Mouse (Mus musculus): ENCODE measurements around the gene Fdx1.

Gene Fdx1

GRCm38 (mm10) chr9:51961190-51961909 lies 2.0 kb downstream of the Fdx1 start:
- peak; percentile 67 for DNase-seq (ENCODE audit: low read depth, low spot score)

DNA sequence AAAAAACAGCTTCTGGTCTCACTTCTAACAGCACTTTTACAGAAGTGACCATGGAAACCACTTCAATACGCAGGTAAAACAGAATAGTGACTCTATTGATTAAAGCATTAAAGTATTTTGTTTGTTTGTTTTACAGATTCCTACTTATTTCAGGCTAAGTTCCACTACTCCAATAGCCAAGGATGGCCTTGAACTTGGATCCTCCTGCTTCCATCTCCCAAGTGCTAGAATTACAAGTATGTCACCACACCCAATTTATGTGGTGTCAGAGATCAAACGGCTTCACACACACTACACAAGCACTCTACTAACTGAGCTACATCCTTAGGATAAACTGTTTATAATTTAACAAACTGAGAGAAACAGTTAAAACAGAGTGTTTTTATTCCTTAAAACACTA lies 3.0 kb downstream of the Fdx1 start:
- no peak for DNase-seq (ENCODE audit: low read depth, low spot score)

- DNase-seq (ENCODE audit: low read depth, low spot score): peak; percentile 35
These were observed 4.4 kb downstream of the Fdx1 start for GRCm38 (mm10) chr9:51958981-51959380.

GRCm38 (mm10) chr9:51957025-51957424 lies 6.3 kb downstream of the Fdx1 start:
- no peak for DNase-seq (ENCODE audit: low read depth, low spot score)

DNA sequence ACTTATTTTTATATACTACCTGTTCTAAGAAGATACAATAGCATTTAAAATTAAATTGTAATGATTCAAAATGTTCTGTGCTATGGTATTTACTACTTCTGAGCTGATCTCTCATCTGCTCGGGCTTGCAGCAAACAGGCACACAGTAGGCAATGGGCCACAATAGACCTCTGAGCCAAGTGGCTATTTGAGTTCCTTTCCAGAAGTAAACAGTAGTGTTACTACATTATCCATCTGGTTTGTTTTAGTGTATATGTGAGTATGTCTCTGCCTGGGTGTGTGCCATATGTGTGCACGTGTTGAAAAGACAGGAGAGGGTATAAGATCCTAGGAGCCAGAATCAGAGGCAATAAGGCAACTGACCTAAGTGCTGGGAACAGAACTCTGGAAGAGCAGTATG lies 6.9 kb downstream of the Fdx1 start:
- no peak for DNase-seq (ENCODE audit: low read depth, low spot score)

GRCm38 (mm10) chr9:51951337-51951736 lies 12.0 kb downstream of the Fdx1 start:
- DNase-seq (ENCODE audit: low read depth, low spot score): peak; percentile 73

GRCm38 (mm10) chr9:51950667-51951066 lies 12.7 kb downstream of the Fdx1 start:
- DNase-seq (ENCODE audit: low read depth, low spot score): no peak

- DNase-seq (ENCODE audit: low read depth, low spot score): no peak
These were observed 13.1 kb downstream of the Fdx1 start for GRCm38 (mm10) chr9:51950225-51950624.

- DNase-seq (ENCODE audit: low read depth, low spot score): no peak
These were observed 19.4 kb downstream of the Fdx1 start for GRCm38 (mm10) chr9:51943934-51944333.

DNA sequence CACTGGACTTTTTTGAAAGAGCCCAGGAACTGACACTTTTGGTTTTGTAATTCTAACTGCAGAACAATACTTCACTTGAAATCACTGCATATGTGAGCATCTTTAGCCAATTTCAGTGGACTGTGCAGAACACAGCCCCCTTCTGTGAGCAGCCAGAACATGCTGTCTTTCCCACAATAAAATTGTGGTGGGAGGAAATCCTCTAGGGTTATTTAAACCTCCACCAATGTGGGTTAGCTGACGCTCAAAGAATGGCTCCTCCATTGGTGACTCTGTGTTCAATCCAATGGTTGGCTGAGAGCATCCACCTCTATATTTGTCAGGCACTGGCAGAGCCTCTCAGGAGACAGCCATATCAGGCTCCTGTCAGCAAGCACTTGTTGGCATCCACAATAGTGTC lies 28.7 kb downstream of the Fdx1 start:
- DNase-seq (ENCODE audit: low read depth, low spot score): no peak

GRCm38 (mm10) chr9:51931997-51932396 lies 31.4 kb downstream of the Fdx1 start:
- no peak for DNase-seq (ENCODE audit: low read depth, low spot score)

- DNase-seq (ENCODE audit: low read depth, low spot score): peak; percentile 40
These were observed 32.2 kb downstream of the Fdx1 start for GRCm38 (mm10) chr9:51931054-51931690.

DNA sequence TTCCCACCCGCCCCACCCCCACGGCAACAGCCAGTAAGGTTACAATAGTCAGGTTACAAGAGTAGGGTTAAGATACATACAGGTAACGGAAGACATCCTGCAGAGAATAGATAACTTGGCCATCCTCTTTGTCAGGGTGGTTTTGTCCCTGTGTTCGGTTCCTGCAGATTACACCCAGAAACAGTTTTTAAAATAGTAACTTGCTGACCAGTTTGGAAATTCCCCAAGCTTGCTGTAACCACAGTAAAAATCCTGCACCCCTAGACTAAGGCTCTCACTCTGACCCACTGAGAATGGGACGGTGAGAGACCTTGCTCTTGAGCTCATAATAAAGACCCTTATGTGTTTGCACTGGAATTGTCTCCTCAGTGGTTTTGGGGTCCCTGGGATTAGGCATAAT lies 33.4 kb downstream of the Fdx1 start:
- DNase-seq (ENCODE audit: low read depth, low spot score): no peak

DNA sequence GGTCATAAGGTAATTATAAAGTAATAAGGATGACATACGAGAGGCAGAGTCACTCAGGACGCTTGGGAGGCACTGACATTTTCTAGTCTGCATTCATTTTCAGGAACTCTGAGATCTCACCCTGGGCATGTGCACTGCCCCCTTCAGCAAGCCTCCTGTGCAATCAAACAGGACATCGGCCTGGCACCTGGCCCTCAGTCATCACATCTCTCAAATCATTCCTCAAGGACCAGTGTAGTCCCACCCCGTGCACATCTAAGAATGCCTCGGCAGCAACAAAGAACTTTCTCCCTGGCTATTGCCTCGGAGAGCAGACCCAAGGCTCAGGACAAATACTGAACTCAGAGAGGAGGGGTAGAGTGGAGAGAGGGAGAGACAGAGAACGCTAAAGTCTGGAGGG lies 34.7 kb downstream of the Fdx1 start:
- DNase-seq (ENCODE audit: low read depth, low spot score): peak; percentile 36

- DNase-seq (ENCODE audit: low read depth, low spot score): peak; percentile 85
These were observed 35.2 kb downstream of the Fdx1 start for GRCm38 (mm10) chr9:51928116-51928515.

DNA sequence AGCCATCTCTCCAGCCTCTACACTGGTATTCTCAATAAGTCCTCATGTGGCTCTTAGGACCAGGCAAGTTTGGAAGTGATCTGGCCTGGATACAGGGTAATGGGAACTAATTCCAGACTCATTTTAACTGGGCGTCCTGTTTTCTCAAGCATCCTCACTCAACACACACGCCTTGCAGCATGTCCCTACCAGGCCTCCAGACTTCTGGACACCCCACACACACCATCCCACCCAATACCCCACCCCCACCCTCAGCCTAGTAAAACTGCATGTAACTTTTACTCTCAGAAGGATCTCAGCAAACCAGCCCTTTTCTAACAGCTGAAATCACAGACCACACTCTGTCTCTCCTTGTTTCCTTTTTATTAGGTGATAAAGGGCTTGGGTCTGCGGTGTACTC lies 35.7 kb downstream of the Fdx1 start:
- no peak for DNase-seq (ENCODE audit: low read depth, low spot score)

- no peak for DNase-seq (ENCODE audit: low read depth, low spot score)
These were observed 36.7 kb downstream of the Fdx1 start for GRCm38 (mm10) chr9:51926629-51927028.

GRCm38 (mm10) chr9:51924551-51925081 lies 38.7 kb downstream of the Fdx1 start:
- no peak for DNase-seq (ENCODE audit: low read depth, low spot score)

- DNase-seq (ENCODE audit: low read depth, low spot score): no peak
These were observed 40.6 kb downstream of the Fdx1 start for GRCm38 (mm10) chr9:51922756-51923155.

GRCm38 (mm10) chr9:51915580-51915979 lies 47.8 kb downstream of the Fdx1 start:
- DNase-seq (ENCODE audit: low read depth, low spot score): no peak

DNA sequence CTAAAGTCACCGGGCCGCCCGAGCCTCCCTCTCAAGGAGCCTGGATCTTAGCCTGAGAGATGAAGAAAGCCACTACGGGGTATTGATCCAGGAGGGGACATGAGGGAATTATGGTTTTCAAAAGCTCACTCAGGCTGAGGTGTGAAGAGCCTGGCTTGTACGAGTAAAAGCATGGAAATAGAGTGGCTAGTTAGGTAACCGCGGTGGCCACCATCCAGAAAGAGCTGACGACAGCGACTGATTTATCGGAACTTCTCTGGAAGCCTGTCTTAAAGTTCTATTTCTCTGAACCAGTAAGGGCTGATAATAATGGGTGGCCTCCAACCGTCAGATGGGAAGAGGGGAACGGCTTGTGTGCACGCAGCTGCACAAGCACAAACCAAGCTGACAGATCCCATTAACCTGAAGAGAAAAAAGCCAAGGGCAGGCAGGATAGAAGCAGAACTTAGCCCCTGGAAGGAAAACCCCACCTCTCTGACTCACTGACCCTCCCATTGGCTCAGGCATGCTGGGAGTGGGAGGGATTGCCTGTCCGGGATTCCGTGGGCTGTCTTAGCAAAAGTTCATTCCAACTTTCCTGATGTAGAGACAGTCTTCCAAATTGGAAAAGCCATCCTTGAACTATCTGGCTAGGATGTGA lies 48.8 kb downstream of the Fdx1 start:
- DNase-seq (ENCODE audit: low read depth, low spot score): no peak

DNA sequence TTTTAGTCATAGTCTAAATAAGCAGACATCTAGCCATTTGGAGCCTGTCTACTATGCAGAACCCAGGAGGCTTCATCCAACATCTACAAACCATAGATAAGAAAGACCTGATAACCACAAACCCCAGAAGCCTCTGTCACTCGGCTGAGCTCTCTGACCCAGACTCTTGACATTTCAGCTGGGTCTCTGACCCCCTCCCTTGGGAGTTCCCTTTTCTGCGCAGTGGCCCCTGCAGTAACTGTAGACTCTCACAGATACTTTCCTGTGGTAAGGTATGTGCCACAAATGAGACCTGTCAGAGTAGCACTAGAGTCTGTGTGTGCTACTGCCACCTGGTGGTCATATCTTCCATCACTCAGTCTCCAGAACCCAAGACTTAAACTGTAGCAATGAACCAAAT lies 54.5 kb downstream of the Fdx1 start:
- DNase-seq (ENCODE audit: low read depth, low spot score): peak; percentile 91

GRCm38 (mm10) chr9:51908255-51908654 lies 55.1 kb downstream of the Fdx1 start:
- peak; percentile 29 for DNase-seq (ENCODE audit: low read depth, low spot score)

Measured in 3T3-L1 (cell line).